ENCODE assay signal across 7 mouse cellular contexts in genomic region chr4:126300916-126301583, GRCm38 (mm10). TPM values are rescaled to one million over a fixed set of nuclear protein-coding genes. Genes with fewer than 3 reads are reported as not detected.
A peak's percentile ranks its signal among the peaks of the same experiment; 100 is the strongest.
DNase-seq lines count a peak whose midpoint lies in the region; ATAC-seq lines count a peak whose summit lies in the region.

No protein-coding gene starts in this region.

- peak overlapping the region; percentile 72 for H3K4me3 ChIP-seq in megakaryocyte, embryonic 14.5 days (replicated peaks)
- H3K4me3 ChIP-seq in embryonic facial prominence, embryonic 13.5 days: peak overlapping the region; percentile 45
- peak overlapping the region; percentile 46 for H3K4me3 ChIP-seq in intestine, embryonic 16.5 days (ENCODE audit: low read length)
- peak overlapping the region; percentile 30 for H3K4me3 ChIP-seq in neural tube, embryonic 13.5 days

- no peak for DNase-seq in right cerebral cortex, postnatal 10 days (ENCODE audit: low spot score in 2 of 2)
- no peak for DNase-seq in frontal cortex, postnatal 10 days (ENCODE audit: low spot score in 2 of 2)

- peaks cover 20% of the 10 kb centered on the region for H3K9me3 ChIP-seq in megakaryocyte, embryonic 14.5 days
- peaks cover 2% of the 10 kb centered on the region; the same call in 1 of the 2 replicates for H3K9me3 ChIP-seq in embryonic facial prominence, embryonic 13.5 days
- H3K9me3 ChIP-seq in intestine, embryonic 16.5 days (ENCODE audit: control insufficient read depth, low read length): 0 out of 2 replicates have a peak, but pooled peaks cover 5% of the 10 kb centered on the region
- H3K9me3 ChIP-seq in neural tube, embryonic 13.5 days: no peaks in the 10 kb centered on the region

- ATAC-seq in megakaryocyte, adult 5-6 weeks (ENCODE audit: poor library complexity, severe bottlenecking): no peak
- ATAC-seq in embryonic facial prominence, embryonic 13.5 days (ENCODE audit: insufficient number of reproducible peaks, insufficient read depth, low FRiP score, low TSS enrichment, low read depth): peak; percentile 81
- ATAC-seq in intestine, embryonic 16.5 days: peak; percentile 30
- ATAC-seq in neural tube, embryonic 13.5 days (ENCODE audit: low read depth): no peak

- peak overlapping the region; percentile 85 for H3K4me2 ChIP-seq in embryonic facial prominence, embryonic 13.5 days
- peak overlapping the region; percentile 80 for H3K4me2 ChIP-seq in intestine, embryonic 16.5 days (ENCODE audit: low read depth, low read length)
- H3K4me2 ChIP-seq in neural tube, embryonic 13.5 days: peak overlapping the region; percentile 52

- peaks cover 42% of the 10 kb centered on the region for H3K4me1 ChIP-seq in megakaryocyte, embryonic 14.5 days
- H3K4me1 ChIP-seq in embryonic facial prominence, embryonic 13.5 days: peaks cover 45% of the 10 kb centered on the region
- H3K4me1 ChIP-seq in intestine, embryonic 16.5 days (ENCODE audit: control insufficient read depth, insufficient read depth, low read length): peaks cover 27% of the 10 kb centered on the region
- H3K4me1 ChIP-seq in neural tube, embryonic 13.5 days (replicated peaks): peaks cover 28% of the 10 kb centered on the region

- under 1% methylated on average over 50 of the region's 50 CpGs for WGBS in embryonic facial prominence, embryonic 13.5 days
- under 1% methylated on average over 48 of the region's 50 CpGs for WGBS in intestine, embryonic 16.5 days
- WGBS in neural tube, embryonic 13.5 days: under 1% methylated on average over 47 of the region's 50 CpGs

- H3K36me3 ChIP-seq in megakaryocyte, embryonic 14.5 days (replicated peaks; ENCODE audit: low read length): no peaks in the 10 kb centered on the region
- peaks cover 16% of the 10 kb centered on the region; the same call in 1 of the 2 replicates for H3K36me3 ChIP-seq in embryonic facial prominence, embryonic 13.5 days
- no peaks in the 10 kb centered on the region for H3K36me3 ChIP-seq in intestine, embryonic 16.5 days (ENCODE audit: control insufficient read depth, insufficient read depth, low read length)
- H3K36me3 ChIP-seq in neural tube, embryonic 13.5 days: no peaks in the 10 kb centered on the region

- H3K9ac ChIP-seq in embryonic facial prominence, embryonic 13.5 days: peak overlapping the region; percentile 67
- peak overlapping the region; percentile 56 for H3K9ac ChIP-seq in intestine, embryonic 16.5 days (ENCODE audit: low read depth, low read length)
- peak overlapping the region; percentile 54 for H3K9ac ChIP-seq in neural tube, embryonic 13.5 days

- peaks cover 79% of the 10 kb centered on the region for H3K27me3 ChIP-seq in megakaryocyte, embryonic 14.5 days (replicated peaks)
- H3K27me3 ChIP-seq in embryonic facial prominence, embryonic 13.5 days: peaks cover 47% of the 10 kb centered on the region
- H3K27me3 ChIP-seq in intestine, embryonic 16.5 days (replicated peaks; ENCODE audit: control insufficient read depth, insufficient read depth, low read length): peaks cover 34% of the 10 kb centered on the region
- H3K27me3 ChIP-seq in neural tube, embryonic 13.5 days: peaks cover 85% of the 10 kb centered on the region

- H3K27ac ChIP-seq in embryonic facial prominence, embryonic 13.5 days: peak overlapping the region; percentile 89
- no peak overlapping the region for H3K27ac ChIP-seq in intestine, embryonic 16.5 days (ENCODE audit: low read length)
- no peak overlapping the region for H3K27ac ChIP-seq in neural tube, embryonic 13.5 days (replicated peaks)

RNA-seq across cellular contexts. Expression of gene Col8a2, which starts 14.5 kb away (rescaled TPM):
- not detected in 2 replicates for polyA plus RNA-seq in megakaryocyte, embryonic 14.5 days (2012; ENCODE audit: insufficient read depth, low replicate concordance)
- total RNA-seq in megakaryocyte, adult 5-6 weeks (2015): not detected in 2 replicates
- not detected in 2 replicates for total RNA-seq in megakaryocyte, adult 5-6 weeks (2017)
- polyA plus RNA-seq in embryonic facial prominence, embryonic 13.5 days (2015; fragmentation: Nextera tagmentation; extraction: Ambion mirVana): 33.9 and 43.4 TPM in 2 replicates
- 3.5 and 4.5 TPM in 2 replicates for polyA plus RNA-seq in intestine, embryonic 16.5 days (2015; fragmentation: Nextera tagmentation; extraction: Ambion mirVana)
- polyA plus RNA-seq in neural tube, embryonic 13.5 days (2015; fragmentation: Nextera tagmentation; extraction: Ambion mirVana): 7.4 and 9.5 TPM in 2 replicates

RNA-seq across cellular contexts. Expression of gene Adprhl2, which starts 20.5 kb away (rescaled TPM):
- 28.0 and 35.0 TPM in 2 replicates for polyA plus RNA-seq in megakaryocyte, embryonic 14.5 days (2012; ENCODE audit: insufficient read depth, low replicate concordance)
- total RNA-seq in megakaryocyte, adult 5-6 weeks (2015): 5.6 and 8.2 TPM in 2 replicates
- 10.7 and 21.7 TPM in 2 replicates for total RNA-seq in megakaryocyte, adult 5-6 weeks (2017)
- polyA plus RNA-seq in embryonic facial prominence, embryonic 13.5 days (2015; fragmentation: Nextera tagmentation; extraction: Ambion mirVana): 94.3 and 97.5 TPM in 2 replicates
- 59.0 and 60.1 TPM in 2 replicates for polyA plus RNA-seq in intestine, embryonic 16.5 days (2015; fragmentation: Nextera tagmentation; extraction: Ambion mirVana)
- 69.5 and 69.6 TPM in 2 replicates for polyA plus RNA-seq in neural tube, embryonic 13.5 days (2015; fragmentation: Nextera tagmentation; extraction: Ambion mirVana)

RNA-seq across cellular contexts. Expression of gene Tekt2, which starts 24.4 kb away (rescaled TPM):
- not detected in 2 replicates for polyA plus RNA-seq in megakaryocyte, embryonic 14.5 days (2012; ENCODE audit: insufficient read depth, low replicate concordance)
- 0.38 TPM in 1 of 2 replicates, not detected in the other for total RNA-seq in megakaryocyte, adult 5-6 weeks (2015)
- not detected in 2 replicates for total RNA-seq in megakaryocyte, adult 5-6 weeks (2017)
- 18.5 and 22.0 TPM in 2 replicates for polyA plus RNA-seq in embryonic facial prominence, embryonic 13.5 days (2015; fragmentation: Nextera tagmentation; extraction: Ambion mirVana)
- polyA plus RNA-seq in intestine, embryonic 16.5 days (2015; fragmentation: Nextera tagmentation; extraction: Ambion mirVana): 4.8 and 5.6 TPM in 2 replicates
- 6.6 and 6.7 TPM in 2 replicates for polyA plus RNA-seq in neural tube, embryonic 13.5 days (2015; fragmentation: Nextera tagmentation; extraction: Ambion mirVana)

RNA-seq across cellular contexts. Expression of gene Trappc3, which starts 38.9 kb away (rescaled TPM):
- polyA plus RNA-seq in megakaryocyte, embryonic 14.5 days (2012; ENCODE audit: insufficient read depth, low replicate concordance): 4.8 and 29.6 TPM in 2 replicates
- total RNA-seq in megakaryocyte, adult 5-6 weeks (2015): 30.1 and 40.9 TPM in 2 replicates
- 56.3 and 58.6 TPM in 2 replicates for total RNA-seq in megakaryocyte, adult 5-6 weeks (2017)
- polyA plus RNA-seq in embryonic facial prominence, embryonic 13.5 days (2015; fragmentation: Nextera tagmentation; extraction: Ambion mirVana): 122 and 126 TPM in 2 replicates
- 105 and 107 TPM in 2 replicates for polyA plus RNA-seq in intestine, embryonic 16.5 days (2015; fragmentation: Nextera tagmentation; extraction: Ambion mirVana)
- polyA plus RNA-seq in neural tube, embryonic 13.5 days (2015; fragmentation: Nextera tagmentation; extraction: Ambion mirVana): 147 and 160 TPM in 2 replicates

RNA-seq across cellular contexts. Expression of gene Map7d1, which starts 44.9 kb away (rescaled TPM):
- 90.9 and 105 TPM in 2 replicates for polyA plus RNA-seq in megakaryocyte, embryonic 14.5 days (2012; ENCODE audit: insufficient read depth, low replicate concordance)
- total RNA-seq in megakaryocyte, adult 5-6 weeks (2015): 43.9 and 45.9 TPM in 2 replicates
- 60.7 and 71.3 TPM in 2 replicates for total RNA-seq in megakaryocyte, adult 5-6 weeks (2017)
- polyA plus RNA-seq in embryonic facial prominence, embryonic 13.5 days (2015; fragmentation: Nextera tagmentation; extraction: Ambion mirVana): 48.8 and 57.0 TPM in 2 replicates
- polyA plus RNA-seq in intestine, embryonic 16.5 days (2015; fragmentation: Nextera tagmentation; extraction: Ambion mirVana): 13.1 and 16.7 TPM in 2 replicates
- polyA plus RNA-seq in neural tube, embryonic 13.5 days (2015; fragmentation: Nextera tagmentation; extraction: Ambion mirVana): 90.3 and 94.4 TPM in 2 replicates

Comparison
In these comparisons a context has a peak if more than half of its experiments do, and no peak if none do; other contexts are left out.
1. ATAC-seq: peak in embryonic facial prominence, embryonic 13.5 days (single experiment) and intestine, embryonic 16.5 days (single experiment); none in megakaryocyte, adult 5-6 weeks (single experiment) and neural tube, embryonic 13.5 days (single experiment).
2. Peak in every context shown above with its lines, with median percentiles within 50 percentile points of each other: H3K4me3 ChIP-seq, H3K4me2 ChIP-seq and H3K9ac ChIP-seq.